Mouse (Mus musculus) CH12.LX (cell line): ENCODE measurements around the gene Pigx. TPM values are rescaled to one million over a fixed set of nuclear protein-coding genes. Genes with fewer than 3 reads are reported as not detected.
A peak's percentile ranks its signal among the peaks of the same experiment; 100 is the strongest.

Source experiments
- DNase-seq: peaks from one replicate; pipeline ENCODE4 v3.0.0-alpha.2; 2013; ENCODE audit errors: extremely low read depth
- H3K27ac ChIP-seq: 2 replicates; pipeline ENCODE4 v1.5.1; 2012; ENCODE audit warnings: low read depth, mild to moderate bottlenecking, control low read depth, moderate library complexity; ENCODE audit not compliant: insufficient read depth
- H3K27me3 ChIP-seq: replicated peaks from 2 replicates; pipeline ENCODE3; 2012; ENCODE audit warnings: inconsistent platforms
- H3K36me3 ChIP-seq, 2 experiments: replicated peaks in 1 of 2; 2 replicates each; pipeline versions ENCODE3 to v1.6.1; 2012; ENCODE audit warnings: inconsistent platforms in 1 of 2, low read length in 1 of 2, mild to moderate bottlenecking in 1 of 2, mixed read lengths in 1 of 2, moderate library complexity in 1 of 2; ENCODE audit not compliant: control insufficient read depth in 1 of 2, insufficient read depth in 1 of 2
- H3K4me1 ChIP-seq, 2 experiments: 2 replicates each; pipeline ENCODE4 v1.6.1; 2012; ENCODE audit warnings: inconsistent platforms in 1 of 2, moderate library complexity in 1 of 2; ENCODE audit not compliant: insufficient read depth in 2 of 2, control insufficient read depth in 1 of 2
- H3K4me2 ChIP-seq: 2 replicates; pipeline ENCODE4 v1.6.1; 2012; ENCODE audit warnings: low read depth, mild to moderate bottlenecking, control low read depth; ENCODE audit not compliant: poor library complexity, insufficient read depth, severe bottlenecking
- H3K4me3 ChIP-seq, 3 experiments: fragments of 150-350 bp in 1 of 3; sonication (generic) in 1 of 3; replicated peaks in 1 of 3; 2 replicates each; pipeline versions ENCODE3 to v1.5.1; 2011 to 2012; ENCODE audit warnings: low read depth in 2 of 3, low read length in 2 of 3, mild to moderate bottlenecking in 2 of 3, moderate library complexity in 2 of 3, control low read depth in 1 of 3, improper control_type of control experiment in 1 of 3, inconsistent platforms in 1 of 3, mixed read lengths in 1 of 3; ENCODE audit not compliant: poor library complexity in 1 of 3
- H3K79me2 ChIP-seq: replicated peaks from 2 replicates; pipeline ENCODE4 v1.6.1; 2012; ENCODE audit warnings: mild to moderate bottlenecking, moderate library complexity; ENCODE audit not compliant: control insufficient read depth, poor library complexity, insufficient read depth, severe bottlenecking; ENCODE audit errors: extremely low read depth
- H3K9ac ChIP-seq: 2 replicates; pipeline ENCODE4 v1.6.1; 2012; ENCODE audit warnings: low read depth, mild to moderate bottlenecking, control low read depth, moderate library complexity; ENCODE audit not compliant: insufficient read depth
- H3K9me3 ChIP-seq: replicated peaks from 2 replicates; pipeline ENCODE3; 2012; ENCODE audit warnings: low read length, inconsistent platforms, mixed read lengths
- BHLHE40 ChIP-seq: IDR thresholded peaks from 2 replicates; pipeline ENCODE4 v1.6.1; 2011; ENCODE audit warnings: mild to moderate bottlenecking, low read depth, low read length, improper control_type of control experiment
- CHD1 ChIP-seq: IDR thresholded peaks from 2 replicates; pipeline ENCODE4 v1.6.1; 2012; ENCODE audit warnings: low read depth, low read length, improper control_type of control experiment, inconsistent platforms
- ELF1 ChIP-seq: IDR thresholded peaks from 2 replicates; pipeline ENCODE4 v1.6.1; 2014; ENCODE audit warnings: low read depth, mild to moderate bottlenecking, inconsistent platforms, low read length, improper control_type of control experiment
- EP300 ChIP-seq: IDR thresholded peaks from 2 replicates; pipeline ENCODE4 v1.6.1; 2011; ENCODE audit warnings: low read length, improper control_type of control experiment
- GABPA ChIP-seq: IDR thresholded peaks from 2 replicates; pipeline ENCODE4 v1.6.1; 2012; ENCODE audit warnings: low read depth, low read length, improper control_type of control experiment, inconsistent platforms; ENCODE audit not compliant: insufficient replicate concordance
- HCFC1 ChIP-seq: IDR thresholded peaks from 2 replicates; pipeline ENCODE4 v1.6.1; 2012; ENCODE audit warnings: low read depth, mild to moderate bottlenecking, inconsistent platforms, low read length, improper control_type of control experiment
- JUN ChIP-seq: IDR thresholded peaks from 2 replicates; pipeline ENCODE4 v1.6.1; 2011; ENCODE audit warnings: low read depth, mild to moderate bottlenecking, low read length, improper control_type of control experiment, moderate library complexity; ENCODE audit not compliant: insufficient read depth
- MAFK ChIP-seq: IDR thresholded peaks from 2 replicates; pipeline ENCODE4 v1.6.1; 2011; ENCODE audit warnings: low read length, improper control_type of control experiment; ENCODE audit not compliant: insufficient replicate concordance
- MEF2A ChIP-seq: IDR thresholded peaks from 2 replicates; pipeline ENCODE4 v1.6.1; 2014; ENCODE audit warnings: low read depth, mild to moderate bottlenecking, inconsistent platforms, low read length, improper control_type of control experiment, borderline replicate concordance
- NRF1 ChIP-seq: IDR thresholded peaks from 2 replicates; pipeline ENCODE4 v1.6.1; 2014; ENCODE audit warnings: low read depth, mild to moderate bottlenecking, inconsistent platforms, low read length, improper control_type of control experiment, moderate library complexity
- POLR2A ChIP-seq: IDR thresholded peaks from 2 replicates; pipeline ENCODE4 v1.6.1; 2011; ENCODE audit warnings: low read depth, mild to moderate bottlenecking, improper control_type of control experiment, low read length
- POLR2AphosphoS2 ChIP-seq: IDR thresholded peaks from 2 replicates; pipeline ENCODE4 v1.6.1; 2011; ENCODE audit warnings: low read depth, low read length, improper control_type of control experiment
- RAD21 ChIP-seq: IDR thresholded peaks from 2 replicates; pipeline ENCODE4 v1.6.1; 2011; ENCODE audit warnings: low read depth, mild to moderate bottlenecking, low read length, improper control_type of control experiment, moderate library complexity
- RCOR1 ChIP-seq: conservative IDR thresholded peaks from 2 replicates; pipeline ENCODE4 v1.6.1; 2012; ENCODE audit warnings: low read depth, mild to moderate bottlenecking, inconsistent platforms, low read length, improper control_type of control experiment
- SIN3A ChIP-seq: IDR thresholded peaks from 2 replicates; pipeline ENCODE4 v1.6.1; 2012; ENCODE audit warnings: low read length, improper control_type of control experiment, inconsistent platforms
- SMC3 ChIP-seq: IDR thresholded peaks from 2 replicates; pipeline ENCODE4 v1.6.1; 2011; ENCODE audit warnings: low read depth, low read length, improper control_type of control experiment
- TBP ChIP-seq: conservative IDR thresholded peaks from 2 replicates; pipeline ENCODE4 v1.6.1; 2011; ENCODE audit warnings: low read depth, low read length, improper control_type of control experiment
- TCF12 ChIP-seq: IDR thresholded peaks from 2 replicates; pipeline ENCODE4 v1.6.1; 2014; ENCODE audit warnings: low read depth, mild to moderate bottlenecking, inconsistent platforms, low read length, improper control_type of control experiment
- UBTF ChIP-seq: IDR thresholded peaks from 2 replicates; pipeline ENCODE4 v1.6.1; 2012; ENCODE audit warnings: low read depth, mild to moderate bottlenecking, inconsistent platforms, low read length, improper control_type of control experiment, moderate library complexity
- USF1 ChIP-seq: IDR thresholded peaks from 2 replicates; pipeline ENCODE4 v1.6.1; 2014; ENCODE audit warnings: low read depth, mild to moderate bottlenecking, inconsistent platforms, low read length, improper control_type of control experiment
- USF2 ChIP-seq: conservative IDR thresholded peaks from 2 replicates; pipeline ENCODE4 v1.6.1; 2011; ENCODE audit warnings: low read depth, low read length, improper control_type of control experiment
- dilution Hi-C: fragments of 300-500 bp; cut with MboI; formaldehyde crosslinking; loops from 2 replicates; pipeline ENCODE4 v1.14.3; 2020; ENCODE audit warnings: low sequenced_read_pairs; ENCODE audit not compliant: extremely low pct_unique_long_range_greater_than_20kb, extremely low pct_ligation_motif_present
- in situ Hi-C: fragments of 300-500 bp; cut with MboI; formaldehyde crosslinking; loops from 3 replicates; pipeline ENCODE4 v1.14.3; 2019; ENCODE audit warnings: low sequenced_read_pairs, low pct_ligation_motif_present, low pct_unique_long_range_greater_than_20kb, mixed read lengths
- polyA plus RNA-seq: library from polyadenylated mRNA; unstranded; fragments of >175 nt; gene quantifications from 2 replicates; pipeline ENCODE4 v1.2.1, GENCODE M21; 2012; ENCODE audit warnings: low read depth; ENCODE audit not compliant: insufficient read length
- total RNA-seq, 2 experiments: library from RNA; depleted of rRNA; stranded (reverse); fragments of 300-350 nt in 1 of 2; fragments of >200 nt in 1 of 2; gene quantifications; 2 replicates each; pipeline ENCODE4 v1.2.3; 2012 to 2014

Pigx gene
- total and polyA plus RNA-seq, 3 experiments, result 48.1 to 83.0 (median 48.1) TPM

DNA sequence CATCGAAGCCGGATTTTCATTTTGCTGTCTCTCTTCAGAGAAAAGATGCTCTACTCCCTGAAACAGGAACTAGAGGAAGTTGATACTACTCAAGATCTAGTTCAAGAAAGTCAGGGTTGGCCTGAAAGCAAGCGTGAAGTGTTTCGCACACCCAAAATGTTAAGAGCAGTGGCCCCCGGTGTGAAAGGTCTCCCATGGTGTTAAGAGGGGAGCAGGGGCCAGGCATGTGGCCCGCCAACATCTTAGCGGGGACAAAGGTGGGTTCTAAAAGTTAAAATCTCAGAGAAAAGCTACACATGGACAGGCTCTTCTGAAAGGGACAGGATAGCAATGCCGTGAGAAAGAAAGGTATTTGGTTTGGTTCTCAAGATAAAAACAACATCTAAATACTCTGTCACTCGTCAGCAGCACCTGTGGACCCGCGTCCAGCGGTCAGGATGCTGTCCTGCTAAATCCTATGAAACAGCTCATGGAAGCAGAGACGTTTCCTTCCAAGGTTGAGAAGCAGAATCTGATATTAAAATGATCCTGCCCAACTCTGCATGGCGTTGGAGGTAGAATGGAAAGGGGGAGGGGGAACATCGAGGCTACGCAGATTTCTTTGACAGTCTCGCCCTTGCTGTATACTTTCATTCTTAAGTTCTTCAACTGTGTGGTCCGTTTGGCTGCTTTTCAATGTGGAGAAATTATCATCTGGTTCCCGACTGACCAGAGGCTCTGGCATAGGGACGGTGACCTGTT is 30.1 kb upstream of the Pigx start (continued):
- TF ChIP-seq NRF1 (no peak), RAD21 (no peak), UBTF (no peak), USF2 (no peak), RCOR1 (peak; percentile 81; the same call in 1 of the 2 replicates), TCF12 (0 out of 2 replicates have a peak, but pooled peaks have one; percentile 16), SIN3A (no peak), MAFK (peak; percentile 34; the same call in 1 of the 2 replicates), CHD1 (peak; percentile 88)
- TF ChIP-seq, all 38 proteins: peak for 14

DNA sequence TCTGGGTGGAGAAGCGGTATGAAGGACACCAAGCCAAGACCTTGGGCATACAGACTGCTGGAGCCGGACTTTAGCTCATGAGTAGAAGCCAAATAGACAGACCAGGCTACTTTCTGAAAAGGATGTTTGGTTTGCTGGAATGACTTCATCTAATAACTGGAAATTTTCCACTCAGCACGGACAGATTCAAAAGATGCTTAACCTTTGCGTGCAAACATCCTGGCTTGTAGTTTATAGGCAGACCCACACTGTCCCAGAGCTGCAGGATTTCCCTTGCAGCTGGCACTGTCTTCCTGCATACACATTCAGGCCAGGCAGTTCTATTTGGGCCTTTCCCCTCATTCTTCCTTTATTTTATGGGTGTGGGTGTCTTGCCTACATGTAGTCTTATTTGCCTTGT is 27.5 kb upstream of the Pigx start:
- in situ Hi-C loops (loop anchor here (5.0 kb wide), 1 partner anchor 35 kb away; no protein-coding TSS in a partner anchor), dilution Hi-C loops (no loop called here)
- no peaks in the 10 kb centered on the region for H3K9me3 ChIP-seq
- H3K9ac ChIP-seq, result no peak overlapping the region
- H3K36me3 ChIP-seq, result peaks cover 0 to 3% of the 10 kb centered on the region in 2 experiments
- no peaks in the 10 kb centered on the region for H3K27me3 ChIP-seq
- no peak for DNase-seq
- no peak overlapping the region for H3K27ac ChIP-seq
- TF ChIP-seq USF1 (no peak), BHLHE40 (no peak), RAD21 (no peak), RCOR1 (no peak), POLR2A (no peak), JUN (no peak), USF2 (no peak), GABPA (no peak), EP300 (no peak)
- H3K4me1 ChIP-seq, result peaks cover 19 to 63% of the 10 kb centered on the region in 2 experiments
- no peak overlapping the region for H3K4me2 ChIP-seq
- H3K79me2 ChIP-seq, result no peaks in the 10 kb centered on the region
- no peak overlapping the region for H3K4me3 ChIP-seq

DNA sequence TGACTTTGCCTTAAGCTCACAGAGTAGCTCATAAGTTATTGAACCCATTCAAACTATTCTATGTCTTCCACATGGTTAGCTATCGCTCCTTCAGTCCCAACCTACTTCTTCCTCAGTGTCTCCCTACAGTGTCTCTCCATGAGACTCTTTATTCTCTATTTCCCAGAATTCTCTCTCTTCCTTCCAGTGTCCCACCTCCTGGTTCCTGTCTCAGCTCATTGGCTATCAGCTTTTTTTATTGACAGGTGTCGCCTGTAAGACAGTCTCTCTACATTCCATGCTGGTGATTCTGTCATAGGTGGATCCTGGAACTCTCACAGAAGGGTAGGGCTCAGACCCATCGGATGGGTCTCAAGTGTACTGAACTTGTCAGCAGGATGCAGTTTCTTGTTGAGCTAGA is 25.8 kb upstream of the Pigx start:
- no peak overlapping the region for H3K4me3 ChIP-seq
- peaks cover 0 to 3% of the 10 kb centered on the region in 2 experiments for H3K36me3 ChIP-seq
- H3K27ac ChIP-seq, result no peak overlapping the region
- H3K9me3 ChIP-seq, result no peaks in the 10 kb centered on the region
- H3K79me2 ChIP-seq, result no peaks in the 10 kb centered on the region
- in situ Hi-C loops (loop anchor here (5.0 kb wide), 1 partner anchor 37 kb away; no protein-coding TSS in a partner anchor), dilution Hi-C loops (no loop called here)
- no peak for DNase-seq
- TF ChIP-seq HCFC1 (peak; percentile 54), POLR2A (0 out of 2 replicates have a peak, but pooled peaks have one; percentile 2), TBP (0 out of 2 replicates have a peak, but pooled peaks have one; percentile 24), POLR2AphosphoS2 (no peak), ELF1 (peak; percentile 25; the same call in 1 of the 2 replicates), EP300 (no peak), MEF2A (no peak), UBTF (no peak), SMC3 (no peak)
- H3K4me1 ChIP-seq, result peaks cover 17 to 55% of the 10 kb centered on the region in 2 experiments
- peak overlapping the region; percentile 92 for H3K4me2 ChIP-seq
- peak overlapping the region; percentile 12; the same call in 1 of the 2 replicates for H3K9ac ChIP-seq
- H3K27me3 ChIP-seq, result no peaks in the 10 kb centered on the region
